Mouse (Mus musculus) hindbrain, embryonic 14.5 days (tissue): ENCODE results near the gene Nog. TPM values are rescaled to one million over a fixed set of nuclear protein-coding genes. Genes with fewer than 3 reads are reported as not detected.

Experiments used
- ATAC-seq: fragments of 200-750 bp; cut with Nextera tagmentation; 2 replicates; pipeline ENCODE4 v1.8.0; 2017; ENCODE audit warnings: moderate number of reproducible peaks, mild to moderate bottlenecking, moderate TSS enrichment, moderate library complexity; ENCODE audit not compliant: low FRiP score
- DNase-seq: peaks from one replicate; pipeline ENCODE4 v3.0.0-alpha.2; 2015; ENCODE audit warnings: low spot score
- H3K27ac ChIP-seq: fragments of 300-500 bp; sonication (generic); 2 replicates; pipeline ENCODE4 v1.5.1; 2014; ENCODE audit warnings: mild to moderate bottlenecking, moderate library complexity
- H3K27me3 ChIP-seq: fragments of 300-500 bp; sonication (generic); 2 replicates; pipeline ENCODE4 v1.6.1; 2014; ENCODE audit warnings: mild to moderate bottlenecking, low read length, mixed read lengths; ENCODE audit not compliant: control insufficient read depth, insufficient read depth
- H3K36me3 ChIP-seq: fragments of 300-500 bp; sonication (generic); replicated peaks from 2 replicates; pipeline ENCODE4 v1.6.1; 2014; ENCODE audit not compliant: control insufficient read depth, insufficient read depth
- H3K4me1 ChIP-seq: fragments of 300-500 bp; sonication (generic); replicated peaks from 2 replicates; pipeline ENCODE4 v1.6.1; 2014; ENCODE audit warnings: antibody characterized with exemption, low read length, mixed read lengths; ENCODE audit not compliant: control insufficient read depth, insufficient read depth
- H3K4me2 ChIP-seq: fragments of 300-500 bp; sonication (generic); replicated peaks from 2 replicates; pipeline ENCODE4 v1.6.1; 2014; ENCODE audit warnings: mild to moderate bottlenecking, moderate library complexity
- H3K4me3 ChIP-seq: fragments of 300-500 bp; sonication (generic); replicated peaks from 2 replicates; pipeline ENCODE4 v1.5.1; 2014; ENCODE audit warnings: mild to moderate bottlenecking, low read length
- H3K9ac ChIP-seq: fragments of 300-500 bp; sonication (generic); 2 replicates; pipeline ENCODE4 v1.6.1; 2014
- H3K9me3 ChIP-seq: fragments of 300-500 bp; sonication (generic); 2 replicates; pipeline ENCODE4 v1.6.1; 2016; ENCODE audit warnings: low read length; ENCODE audit not compliant: control insufficient read depth
- WGBS: fragments of 180-500 bp; shearing (Covaris S2); extraction: QIAGEN DNeasy Blood & Tissue Kit; methylation state at CpG from one replicate; pipeline ENCODE4 v1.1.7; 2014; 5-methylcytosine and 5-hydroxymethylcytosine counted together
- polyA plus RNA-seq: library from polyadenylated mRNA; unstranded; fragments of >200 nt; fragmentation: Nextera tagmentation; extraction: Ambion mirVana; gene quantifications from 2 replicates; pipeline ENCODE4 v1.2.1, GENCODE M21; 2014

Nog gene
- polyA plus RNA-seq, 1 experiment from 2014 or later = 4.0 TPM

DNA sequence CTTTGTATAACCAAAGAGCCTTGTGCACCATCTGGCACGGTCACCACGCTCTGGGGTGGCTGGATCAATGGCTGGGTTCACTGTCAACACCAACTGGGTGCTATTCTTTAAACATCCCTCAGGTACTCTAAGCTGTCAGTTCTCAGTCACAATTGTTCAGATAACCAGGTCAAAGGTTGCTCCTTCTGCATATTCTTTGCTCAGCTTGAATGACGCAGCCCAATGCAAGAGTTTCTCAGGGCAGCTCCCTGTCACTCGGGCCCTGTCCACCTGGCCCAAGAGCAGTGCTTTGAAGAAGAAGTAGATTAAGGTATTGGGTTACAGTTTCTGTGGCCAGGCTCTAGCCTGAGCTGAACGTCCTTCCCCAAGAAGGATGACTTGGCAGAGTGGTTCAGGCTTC is 12.2 kb upstream of the Nog start:
- Histone ChIP-seq H3K4me3 (no peak overlapping the region), H3K4me1 (no peaks in the 10 kb centered on the region; the same call in 1 of the 2 replicates), H3K9ac (no peak overlapping the region), H3K9me3 (no peaks in the 10 kb centered on the region), H3K36me3 (no peaks in the 10 kb centered on the region), H3K27ac (no peak overlapping the region), H3K27me3 (no peaks in the 10 kb centered on the region), H3K4me2 (no peak overlapping the region)
- no peak for ATAC-seq
- no peak for DNase-seq
- WGBS = 65% methylated on average over 5 of the region's 5 CpGs

DNA sequence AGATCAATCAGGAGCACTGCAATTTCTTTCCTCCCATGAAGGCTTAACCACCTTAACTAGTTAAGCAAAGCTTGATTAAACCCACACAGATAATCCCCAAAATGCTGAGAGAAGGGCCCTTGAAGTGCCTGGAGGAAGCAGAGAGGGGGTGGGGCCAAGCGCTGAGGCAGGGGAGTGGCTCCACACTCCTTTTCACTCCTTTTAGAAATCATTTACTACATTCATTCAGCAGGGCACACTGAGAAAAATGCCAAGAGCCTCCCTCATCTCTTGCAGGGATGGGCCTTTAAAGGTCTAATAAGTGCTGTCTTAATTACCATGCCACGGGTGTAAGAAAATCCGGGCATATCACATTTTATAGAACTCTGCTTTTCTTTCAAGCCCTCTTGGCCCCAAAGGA is 10.2 kb upstream of the Nog start:
- DNase-seq (no peak), ATAC-seq (no peak)
- WGBS = 20% methylated on average over 3 of the region's 3 CpGs
- H3K27ac ChIP-seq = no peak overlapping the region
- H3K36me3 ChIP-seq = no peaks in the 10 kb centered on the region
- no peaks in the 10 kb centered on the region for H3K27me3 ChIP-seq
- H3K4me3 ChIP-seq = no peak overlapping the region
- H3K4me1 ChIP-seq = no peaks in the 10 kb centered on the region; the same call in 1 of the 2 replicates
- no peak overlapping the region for H3K9ac ChIP-seq
- no peak overlapping the region for H3K4me2 ChIP-seq
- H3K9me3 ChIP-seq = no peaks in the 10 kb centered on the region

DNA sequence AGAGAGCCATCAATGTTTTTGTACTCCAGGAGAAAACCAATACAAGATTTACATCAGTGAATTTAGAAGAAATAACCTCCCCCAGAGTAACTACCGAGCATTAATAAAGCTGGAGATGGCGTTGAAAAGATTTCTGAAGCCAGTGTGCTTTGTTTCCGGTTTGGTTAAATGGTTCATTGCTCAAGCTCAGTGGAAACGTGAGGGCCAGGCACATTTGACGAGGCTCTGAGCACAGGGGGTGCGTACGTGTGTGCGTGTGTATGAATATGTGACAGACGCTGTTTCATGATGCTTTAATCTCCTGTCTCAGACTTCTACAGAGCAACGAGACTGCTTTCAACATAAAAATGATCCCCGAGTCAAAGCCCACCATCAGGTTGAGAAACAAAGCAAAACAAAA is 8.1 kb upstream of the Nog start:
- 47% methylated on average over 11 of the region's 11 CpGs for WGBS
- Histone ChIP-seq H3K9ac (no peak overlapping the region), H3K27me3 (no peaks in the 10 kb centered on the region), H3K27ac (no peak overlapping the region), H3K4me2 (no peak overlapping the region), H3K4me1 (no peaks in the 10 kb centered on the region), H3K36me3 (no peaks in the 10 kb centered on the region), H3K4me3 (no peak overlapping the region), H3K9me3 (0 out of 2 replicates have a peak, but pooled peaks cover 3% of the 10 kb centered on the region)
- no peak for ATAC-seq
- DNase-seq = no peak

DNA sequence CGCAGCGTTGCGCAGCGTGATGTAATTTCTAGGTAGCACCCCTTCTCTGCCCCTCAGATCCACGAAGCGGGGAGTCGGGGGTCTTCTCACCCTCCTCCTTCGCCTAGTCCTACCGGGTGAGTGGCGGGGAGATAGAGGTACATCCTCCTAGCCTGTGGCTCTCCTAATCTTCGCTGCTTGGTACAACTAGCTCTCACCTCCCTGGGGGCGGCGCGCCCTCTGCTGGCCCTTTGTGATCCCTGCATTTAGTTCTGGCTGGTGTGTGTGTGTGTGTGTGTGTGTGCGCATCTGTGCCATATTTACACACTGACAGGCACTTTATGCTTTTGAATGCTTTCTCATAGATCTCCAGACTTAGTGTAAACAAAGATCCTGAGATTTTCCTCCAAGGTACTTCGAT is 1.3 kb upstream of the Nog start:
- WGBS = 1% methylated on average over 16 of the region's 16 CpGs
- Histone ChIP-seq H3K36me3 (no peaks in the 10 kb centered on the region), H3K4me1 (peaks cover 18% of the 10 kb centered on the region), H3K4me3 (peak overlapping the region; percentile 71), H3K27me3 (no peaks in the 10 kb centered on the region; the same call in 1 of the 2 replicates), H3K4me2 (peak overlapping the region; percentile 93), H3K9ac (peak overlapping the region; percentile 77; the same call in 1 of the 2 replicates), H3K27ac (peak overlapping the region; percentile 87; the same call in 1 of the 2 replicates), H3K9me3 (0 out of 2 replicates have a peak, but pooled peaks cover 3% of the 10 kb centered on the region)
- ATAC-seq (peak; percentile 66), DNase-seq (peak; percentile 91)

DNA sequence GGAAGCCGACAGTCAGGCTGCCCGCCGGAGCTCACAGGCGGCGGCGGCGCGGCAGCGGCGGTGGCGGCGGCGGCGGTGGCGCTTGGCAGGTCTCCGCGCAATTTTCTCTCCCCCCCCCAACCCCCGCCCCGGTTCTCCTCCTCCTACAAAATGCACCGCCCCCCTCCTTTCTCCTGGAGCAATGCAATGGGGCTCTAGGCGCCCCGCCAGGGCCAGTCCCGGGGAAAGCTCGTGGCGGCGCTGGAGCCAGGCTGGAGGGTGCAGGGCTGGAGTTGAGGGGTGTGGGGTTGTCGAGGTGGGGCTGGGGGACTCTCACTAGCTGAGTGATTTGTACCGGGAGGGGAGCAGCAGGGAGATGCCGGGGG is 666 bp upstream of the Nog start:
- no peaks in the 10 kb centered on the region for H3K36me3 ChIP-seq
- peak overlapping the region; percentile 77 for H3K9ac ChIP-seq
- peak; percentile 53 for DNase-seq
- H3K27me3 ChIP-seq = no peaks in the 10 kb centered on the region; the same call in 1 of the 2 replicates
- H3K4me1 ChIP-seq = peaks cover 18% of the 10 kb centered on the region
- peak overlapping the region; percentile 87 for H3K27ac ChIP-seq
- peak; percentile 69 for ATAC-seq
- peak overlapping the region; percentile 93 for H3K4me2 ChIP-seq
- H3K9me3 ChIP-seq = 0 out of 2 replicates have a peak, but pooled peaks cover 3% of the 10 kb centered on the region
- peak overlapping the region; percentile 71 for H3K4me3 ChIP-seq
- under 1% methylated on average over 27 of the region's 29 CpGs for WGBS

DNA sequence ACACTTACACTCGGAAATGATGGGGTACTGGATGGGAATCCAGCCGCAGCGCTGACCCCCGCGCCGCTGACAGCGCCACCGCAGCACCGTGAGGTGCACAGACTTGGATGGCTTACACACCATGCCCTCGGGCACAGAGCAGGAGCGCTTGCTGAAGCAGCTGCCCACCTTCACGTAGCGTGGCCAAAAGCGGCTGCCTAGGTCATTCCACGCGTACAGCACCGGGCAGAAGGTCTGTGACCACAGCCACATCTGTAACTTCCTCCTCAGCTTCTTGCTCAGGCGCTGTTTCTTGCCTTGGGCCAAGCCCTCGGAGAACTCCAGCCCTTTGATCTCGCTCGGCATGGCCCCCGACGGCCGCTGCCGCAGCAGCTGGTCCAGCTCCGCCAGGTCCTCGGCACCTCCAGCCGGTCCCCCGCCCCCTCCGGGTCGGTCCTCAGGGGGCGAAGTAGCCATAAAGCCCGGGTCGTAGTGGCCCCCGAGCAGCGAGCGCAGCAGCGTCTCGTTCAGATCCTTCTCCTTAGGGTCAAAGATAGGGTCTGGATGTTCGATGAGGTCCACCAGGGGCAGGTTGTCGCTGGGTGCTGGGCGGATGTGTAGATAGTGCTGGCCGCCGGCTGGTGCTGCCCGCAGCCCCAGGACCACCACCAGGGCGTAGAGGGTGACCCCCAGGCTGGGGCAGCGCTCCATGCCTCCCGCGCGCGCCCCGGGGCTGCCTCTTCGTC is 639 bp downstream of the Nog start:
- Histone ChIP-seq H3K27me3 (no peaks in the 10 kb centered on the region; the same call in 1 of the 2 replicates), H3K4me2 (peak overlapping the region; percentile 93), H3K9ac (peak overlapping the region; percentile 77), H3K4me3 (peak overlapping the region; percentile 71), H3K4me1 (peaks cover 18% of the 10 kb centered on the region), H3K27ac (peak overlapping the region; percentile 87), H3K36me3 (no peaks in the 10 kb centered on the region), H3K9me3 (0 out of 2 replicates have a peak, but pooled peaks cover 2% of the 10 kb centered on the region)
- under 1% methylated on average over 53 of the region's 53 CpGs for WGBS
- DNase-seq = no peak
- no peak for ATAC-seq

DNA sequence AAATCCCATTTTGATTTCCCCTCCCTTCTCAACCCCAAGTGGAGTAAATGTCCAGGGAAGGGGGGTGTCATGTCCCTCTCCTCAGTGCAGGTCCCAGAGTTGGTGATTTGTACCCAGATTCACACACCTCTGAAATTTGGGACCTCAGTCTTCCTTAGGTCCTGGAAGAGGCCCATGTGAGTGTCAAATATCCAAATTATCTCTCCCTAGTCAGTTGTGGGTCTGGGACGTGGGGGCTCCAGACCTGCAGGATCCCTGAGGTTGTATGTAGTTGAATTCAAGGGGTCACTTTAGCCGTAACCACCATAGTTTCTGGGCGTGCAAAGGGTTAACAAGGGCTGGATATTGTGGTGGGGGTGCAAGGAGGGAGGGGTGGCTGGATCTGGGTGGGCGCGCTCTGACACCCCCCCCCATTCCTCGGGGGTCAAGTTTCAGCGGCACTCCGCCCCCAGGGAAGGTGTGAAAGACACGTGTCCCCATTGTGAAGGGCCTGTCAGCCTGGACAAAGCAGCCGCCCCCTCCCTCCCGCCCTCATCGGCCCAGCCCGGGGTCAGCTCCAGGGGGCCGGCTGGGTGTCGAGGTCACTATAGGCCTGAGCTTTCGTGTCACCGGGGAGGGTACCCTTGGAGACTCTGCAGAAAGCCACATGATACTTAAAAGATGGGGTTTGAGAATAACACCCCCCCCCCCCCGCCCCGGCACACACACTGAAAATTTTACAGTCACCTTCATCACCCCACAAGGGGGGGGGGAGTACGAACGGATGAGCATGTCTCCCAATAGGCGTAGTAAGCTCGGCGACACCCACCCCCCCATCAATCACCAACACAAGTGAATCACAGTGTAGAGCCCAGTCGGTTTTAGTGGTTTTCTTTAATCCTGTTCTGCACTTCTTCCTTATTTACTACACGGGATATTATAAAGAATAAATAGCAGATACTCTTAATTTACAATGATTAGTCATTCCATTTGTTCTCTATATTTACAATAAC is 2.1 kb downstream of the Nog start:
- peak overlapping the region; percentile 49 for H3K9ac ChIP-seq
- ATAC-seq (no peak), DNase-seq (no peak)
- WGBS = under 1% methylated on average over 26 of the region's 26 CpGs
- H3K4me3 ChIP-seq = peak overlapping the region; percentile 41
- H3K27me3 ChIP-seq = no peaks in the 10 kb centered on the region; the same call in 1 of the 2 replicates
- no peaks in the 10 kb centered on the region for H3K36me3 ChIP-seq
- peak overlapping the region; percentile 93 for H3K4me2 ChIP-seq
- peaks cover 18% of the 10 kb centered on the region for H3K4me1 ChIP-seq
- no peaks in the 10 kb centered on the region for H3K9me3 ChIP-seq
- H3K27ac ChIP-seq = no peak overlapping the region

DNA sequence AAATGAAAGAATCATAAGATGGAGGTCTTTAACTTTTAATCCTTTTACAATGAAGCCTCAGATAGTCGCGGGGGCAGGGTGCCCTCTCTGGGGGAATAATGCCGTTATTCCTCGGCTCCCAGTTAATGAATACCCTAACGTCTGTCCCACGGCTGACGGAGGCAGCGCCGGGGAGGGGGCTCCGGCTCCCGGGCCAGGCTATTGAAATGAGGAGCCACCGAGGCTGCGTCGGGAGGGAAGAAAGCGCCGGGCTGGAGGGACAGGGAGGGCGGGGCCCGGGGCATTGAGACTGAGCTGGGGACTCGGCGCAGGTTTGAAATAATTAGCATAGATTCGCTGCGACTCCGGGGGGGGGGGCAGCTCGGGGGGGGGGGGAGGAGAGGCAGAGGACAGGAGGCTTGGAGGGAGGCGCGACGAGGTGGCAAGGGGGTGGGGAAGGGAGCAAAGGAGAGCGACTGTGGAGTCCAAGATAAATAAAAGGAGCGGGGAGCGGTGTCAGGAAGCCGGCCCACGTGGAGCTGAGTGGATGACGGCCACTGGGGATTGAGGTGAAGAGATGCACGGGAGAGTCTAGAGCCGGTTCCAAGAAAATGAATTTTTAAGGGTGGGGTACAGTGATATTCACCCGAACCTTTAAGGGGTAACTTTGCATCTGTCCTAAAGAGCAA is 2.9 kb downstream of the Nog start:
- Histone ChIP-seq H3K36me3 (no peaks in the 10 kb centered on the region), H3K9me3 (no peaks in the 10 kb centered on the region), H3K9ac (peak overlapping the region; percentile 49), H3K27me3 (no peaks in the 10 kb centered on the region; the same call in 1 of the 2 replicates), H3K27ac (peak overlapping the region; percentile 60; the same call in 1 of the 2 replicates), H3K4me3 (peak overlapping the region; percentile 41), H3K4me1 (peaks cover 18% of the 10 kb centered on the region), H3K4me2 (peak overlapping the region; percentile 93)
- 0 out of 2 replicates have a peak, but pooled peaks have one; percentile 5 for ATAC-seq
- 1% methylated on average over 30 of the region's 36 CpGs for WGBS
- peak; percentile 55 for DNase-seq
